Mouse (Mus musculus) olfactory bulb, adult 2 months (tissue): ENCODE data around the gene Gm9922.

Experiments
- CTCF ChIP-seq: fragments of 200-500 bp; IDR thresholded peaks from 2 replicates; pipeline ENCODE4 v1.5.1; 2012; ENCODE audit warnings: low read depth, mild to moderate bottlenecking, low read length, moderate library complexity; ENCODE audit not compliant: insufficient read depth
- POLR2A ChIP-seq: fragments of 200-500 bp; IDR thresholded peaks from 2 replicates; pipeline ENCODE4 v1.6.1; 2012; ENCODE audit warnings: mild to moderate bottlenecking, low read depth, low read length, moderate library complexity; ENCODE audit not compliant: insufficient read depth

DNA sequence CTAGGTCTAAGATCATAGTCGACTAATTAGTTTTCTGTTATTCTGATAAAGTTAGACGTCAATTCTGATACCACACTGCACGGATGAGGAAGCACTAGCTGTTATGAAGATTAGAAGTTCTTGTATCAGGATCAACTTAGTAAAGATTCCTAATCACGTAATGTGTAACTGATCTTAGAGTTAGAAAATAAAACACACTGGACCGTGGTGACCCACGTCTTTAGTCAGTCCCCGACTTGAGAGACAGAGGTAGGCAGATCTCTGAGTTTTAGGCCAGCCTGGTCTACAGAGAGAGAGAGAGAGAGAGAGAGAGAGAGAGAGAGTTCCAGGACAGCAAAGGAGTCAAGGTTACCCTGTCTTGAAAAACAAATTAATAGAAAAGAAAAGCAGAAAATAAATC is 18.8 kb upstream of the Gm9922 start:
- TF ChIP-seq CTCF (no peak), POLR2A (no peak)
